Mouse (Mus musculus) ES-Bruce4 (cell line): ENCODE measurements around the gene Snx29.

Experiments
- CTCF ChIP-seq: IDR thresholded peaks from one replicate; pipeline ENCODE4 v1.8.1; 2011; ENCODE audit warnings: low read depth, low read length
- POLR2A ChIP-seq: IDR thresholded peaks from one replicate; pipeline ENCODE4 v1.8.1; 2011; ENCODE audit warnings: low read length; ENCODE audit not compliant: insufficient read depth

DNA sequence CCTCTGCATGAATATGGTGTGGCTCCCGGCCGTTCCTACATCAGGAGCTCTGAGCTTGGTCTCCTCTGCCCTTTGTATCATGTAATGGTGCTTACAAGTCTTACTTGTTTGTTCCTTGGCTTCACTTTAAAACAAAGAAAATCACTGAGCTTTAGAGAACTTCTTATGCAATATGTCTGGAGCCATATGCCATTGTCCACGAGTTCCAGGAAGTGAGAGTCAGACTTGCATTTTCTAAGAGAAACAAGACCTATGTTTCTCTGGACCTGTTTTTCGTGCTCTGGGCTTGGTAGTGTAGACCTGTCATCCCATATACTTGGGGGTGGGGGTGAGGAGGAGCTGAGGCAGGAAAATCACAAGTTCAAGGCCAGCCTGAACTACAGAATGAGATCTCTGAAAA is 386.7 kb downstream of the Snx29 start:
- TF ChIP-seq POLR2A, result no peak
- no peak for TF ChIP-seq CTCF
